Mouse (Mus musculus) small intestine, adult 2 months (tissue): ENCODE measurements around the gene Cmbl. TPM values are rescaled to one million over a fixed set of nuclear protein-coding genes. Genes with fewer than 3 reads are reported as not detected.

Experiments
- H3K27ac ChIP-seq: fragments of 200-500 bp; 2 replicates; pipeline ENCODE4 v1.5.1; 2012; ENCODE audit warnings: low read depth, low read length, control low read depth, inconsistent platforms; ENCODE audit not compliant: insufficient read depth
- H3K27me3 ChIP-seq: fragments of 200-500 bp; 2 replicates; pipeline ENCODE4 v1.6.1; 2012; ENCODE audit warnings: mild to moderate bottlenecking, moderate library complexity, low read length, inconsistent platforms; ENCODE audit not compliant: control insufficient read depth, insufficient read depth
- H3K36me3 ChIP-seq: fragments of 200-500 bp; 2 replicates; pipeline ENCODE4 v1.6.1; 2012; ENCODE audit warnings: mild to moderate bottlenecking, low read length, control low read depth, inconsistent platforms; ENCODE audit not compliant: control insufficient read depth, insufficient read depth
- H3K4me1 ChIP-seq: fragments of 200-500 bp; 2 replicates; pipeline ENCODE4 v1.6.1; 2012; ENCODE audit warnings: low read length, inconsistent platforms, mixed read lengths; ENCODE audit not compliant: control insufficient read depth, insufficient read depth, insufficient read length
- H3K4me3 ChIP-seq: fragments of 200-500 bp; 2 replicates; pipeline ENCODE4 v1.5.1; 2012; ENCODE audit warnings: low read depth, mild to moderate bottlenecking, control low read depth, inconsistent platforms, low read length, moderate library complexity
- CTCF ChIP-seq: fragments of 200-500 bp; IDR thresholded peaks from 2 replicates; pipeline ENCODE4 v1.5.1; 2012; ENCODE audit warnings: low read depth, mild to moderate bottlenecking, control low read depth, inconsistent platforms, low read length, moderate library complexity, mixed read lengths; ENCODE audit not compliant: insufficient replicate concordance, insufficient read length; ENCODE audit errors: extremely low read depth
- POLR2A ChIP-seq: fragments of 200-500 bp; IDR thresholded peaks from 2 replicates; pipeline ENCODE4 v1.6.1; 2012; ENCODE audit warnings: low read depth, mild to moderate bottlenecking, control low read depth, inconsistent platforms, low read length, moderate library complexity
- WGBS: fragments of 180-500 bp; shearing (Covaris S2); methylation state at CpG from one replicate; pipeline ENCODE4 v1.1.7; 2018; 5-methylcytosine and 5-hydroxymethylcytosine counted together
- polyA plus RNA-seq: library from polyadenylated mRNA; depleted of rRNA; stranded (reverse); fragments of >200 nt; gene quantifications from 2 replicates; pipeline ENCODE4 v1.2.3, GENCODE M21; 2012

Gene Cmbl
- polyA plus RNA-seq, 1 experiment, result 140 TPM

DNA sequence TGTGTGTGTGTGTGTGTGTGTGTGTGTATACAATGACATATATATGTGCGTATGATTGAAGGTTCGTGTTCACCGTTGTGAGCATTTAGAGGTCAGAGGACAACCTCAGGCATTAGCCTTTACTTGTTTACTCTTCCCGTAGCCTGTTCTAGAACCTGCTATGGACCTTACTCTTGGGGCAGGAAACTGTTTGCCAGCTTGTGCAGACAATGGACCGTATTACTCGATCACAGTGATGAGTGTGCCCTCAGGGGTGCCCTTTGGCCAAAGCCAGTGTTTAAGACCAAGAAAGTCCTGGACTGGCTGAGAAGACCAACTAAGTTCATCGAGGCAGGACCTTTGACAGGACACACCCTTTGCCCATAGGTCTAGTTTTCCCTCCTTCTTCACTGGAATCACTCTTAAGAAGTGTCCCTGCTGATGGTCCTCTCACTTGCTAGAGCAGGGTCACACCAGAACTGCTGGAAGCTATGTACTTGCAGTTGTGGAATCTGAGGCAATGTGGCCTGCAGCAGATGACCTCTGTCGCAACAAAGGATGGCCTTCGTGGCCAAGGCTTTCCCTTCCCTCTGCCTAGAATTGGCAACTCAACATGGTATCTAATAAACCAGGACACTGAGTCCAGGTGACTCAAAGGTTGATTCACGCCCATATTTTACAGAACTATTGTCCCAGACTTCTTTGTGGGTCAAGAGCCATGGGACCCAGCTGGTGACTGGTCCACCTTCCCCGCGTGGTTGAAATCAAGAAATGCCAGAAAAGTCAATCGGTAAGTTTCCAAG is 18.3 kb downstream of the Cmbl start:
- Histone ChIP-seq H3K27ac (peak overlapping the region; percentile 90), H3K36me3 (peaks cover 7% of the 10 kb centered on the region), H3K27me3 (no peaks in the 10 kb centered on the region), H3K4me3 (no peak overlapping the region), H3K4me1 (peaks cover 26% of the 10 kb centered on the region)
- no peak for TF ChIP-seq CTCF
- TF ChIP-seq POLR2A, result no peak
- WGBS, result 62% methylated on average over 13 of the region's 13 CpGs

DNA sequence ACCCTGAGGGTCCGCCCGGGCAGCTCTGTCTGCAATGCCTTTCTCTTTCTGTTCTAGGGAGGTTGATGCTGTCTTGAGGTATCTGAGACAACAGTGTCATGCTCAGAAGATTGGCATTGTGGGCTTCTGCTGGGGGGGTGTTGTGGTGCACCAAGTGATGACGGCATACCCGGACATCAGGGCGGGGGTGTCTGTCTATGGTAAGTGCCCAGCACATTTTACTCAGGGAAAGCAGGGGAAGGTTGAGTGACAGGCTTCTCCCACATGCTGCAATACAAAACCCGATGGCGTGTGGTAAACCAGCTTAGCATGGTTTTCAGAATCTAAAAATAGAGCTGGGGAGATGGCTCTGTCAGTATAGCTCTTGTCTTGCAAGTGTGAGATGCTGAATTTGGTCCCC is 20.0 kb downstream of the Cmbl start:
- Histone ChIP-seq H3K4me3 (no peak overlapping the region), H3K27ac (peak overlapping the region; percentile 42; the same call in 1 of the 2 replicates), H3K4me1 (peaks cover 26% of the 10 kb centered on the region), H3K36me3 (peaks cover 20% of the 10 kb centered on the region), H3K27me3 (no peaks in the 10 kb centered on the region)
- WGBS, result 79% methylated on average over 7 of the region's 7 CpGs
- TF ChIP-seq POLR2A (no peak), CTCF (no peak)

DNA sequence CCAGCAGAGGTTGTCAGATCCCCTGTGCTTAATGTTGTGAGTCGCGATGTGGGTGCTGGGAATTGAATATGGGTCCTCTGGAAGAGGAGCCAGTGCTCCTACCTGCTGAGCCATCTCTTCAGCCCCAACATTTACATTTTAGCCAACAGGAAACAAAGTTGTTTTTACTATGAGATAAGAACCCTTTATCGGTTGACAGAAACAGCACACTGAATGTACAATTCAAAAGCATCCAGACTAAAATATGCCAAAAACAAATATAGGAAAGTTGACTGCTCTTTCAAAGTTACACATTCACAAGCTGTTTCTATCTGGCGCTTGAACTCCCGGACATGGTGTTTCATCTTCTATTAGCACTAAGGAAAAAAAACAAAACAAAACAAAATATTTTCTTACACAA is 20.9 kb downstream of the Cmbl start:
- WGBS, result 64% methylated on average over 5 of the region's 5 CpGs
- H3K4me3 ChIP-seq, result no peak overlapping the region
- no peak for TF ChIP-seq CTCF
- H3K27me3 ChIP-seq, result no peaks in the 10 kb centered on the region
- peaks cover 28% of the 10 kb centered on the region for H3K36me3 ChIP-seq
- no peak overlapping the region for H3K27ac ChIP-seq
- peaks cover 26% of the 10 kb centered on the region for H3K4me1 ChIP-seq

DNA sequence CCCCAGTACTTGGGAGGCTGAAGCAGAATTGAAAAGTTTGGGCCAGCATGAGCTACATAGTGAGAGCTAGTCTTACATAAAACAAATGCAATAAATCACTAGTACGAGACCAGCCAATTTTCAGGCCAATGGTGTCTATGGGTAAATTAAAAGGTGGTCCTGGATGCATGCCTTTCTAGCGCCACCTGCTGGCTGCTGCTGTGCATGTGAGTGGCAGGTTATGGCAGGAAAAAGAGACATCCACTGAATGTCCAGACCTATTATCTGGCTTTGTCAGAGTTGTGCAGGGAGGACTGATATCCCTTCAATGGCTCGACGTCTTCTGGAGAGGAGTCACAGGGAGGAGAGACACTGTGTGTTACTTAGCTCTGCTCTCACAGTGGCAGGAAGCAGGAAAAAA is 21.3 kb downstream of the Cmbl start:
- 3% methylated on average over 4 of the region's 4 CpGs for WGBS
- H3K27me3 ChIP-seq, result no peaks in the 10 kb centered on the region
- peaks cover 26% of the 10 kb centered on the region for H3K4me1 ChIP-seq
- TF ChIP-seq POLR2A (no peak), CTCF (peak; percentile 89; the same call in 1 of the 2 replicates)
- peaks cover 28% of the 10 kb centered on the region for H3K36me3 ChIP-seq
- H3K4me3 ChIP-seq, result no peak overlapping the region
- no peak overlapping the region for H3K27ac ChIP-seq

DNA sequence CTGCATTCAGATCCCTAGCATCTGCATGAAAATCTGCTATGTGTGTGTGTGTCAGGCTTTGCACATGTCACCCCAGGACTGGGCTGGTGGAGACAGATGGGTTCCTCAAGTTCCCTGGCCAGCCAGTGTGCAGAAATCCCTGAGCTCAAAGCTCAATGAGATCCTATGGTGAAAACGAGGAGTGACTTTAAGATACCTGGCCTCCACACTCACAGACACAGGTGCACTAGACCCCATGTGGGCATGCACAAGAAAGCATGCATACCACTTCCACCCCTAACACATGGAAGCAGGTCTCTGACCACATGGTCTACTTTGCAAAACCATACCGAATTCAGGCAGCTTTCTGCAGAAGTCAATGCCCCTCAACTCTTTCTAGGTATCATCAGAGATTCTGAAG is 22.6 kb downstream of the Cmbl start:
- H3K4me1 ChIP-seq, result peaks cover 16% of the 10 kb centered on the region; the same call in 1 of the 2 replicates
- no peaks in the 10 kb centered on the region for H3K27me3 ChIP-seq
- no peak for TF ChIP-seq CTCF
- TF ChIP-seq POLR2A, result no peak
- H3K4me3 ChIP-seq, result no peak overlapping the region
- peaks cover 37% of the 10 kb centered on the region for H3K36me3 ChIP-seq
- H3K27ac ChIP-seq, result no peak overlapping the region
- 54% methylated on average over 2 of the region's 2 CpGs for WGBS

DNA sequence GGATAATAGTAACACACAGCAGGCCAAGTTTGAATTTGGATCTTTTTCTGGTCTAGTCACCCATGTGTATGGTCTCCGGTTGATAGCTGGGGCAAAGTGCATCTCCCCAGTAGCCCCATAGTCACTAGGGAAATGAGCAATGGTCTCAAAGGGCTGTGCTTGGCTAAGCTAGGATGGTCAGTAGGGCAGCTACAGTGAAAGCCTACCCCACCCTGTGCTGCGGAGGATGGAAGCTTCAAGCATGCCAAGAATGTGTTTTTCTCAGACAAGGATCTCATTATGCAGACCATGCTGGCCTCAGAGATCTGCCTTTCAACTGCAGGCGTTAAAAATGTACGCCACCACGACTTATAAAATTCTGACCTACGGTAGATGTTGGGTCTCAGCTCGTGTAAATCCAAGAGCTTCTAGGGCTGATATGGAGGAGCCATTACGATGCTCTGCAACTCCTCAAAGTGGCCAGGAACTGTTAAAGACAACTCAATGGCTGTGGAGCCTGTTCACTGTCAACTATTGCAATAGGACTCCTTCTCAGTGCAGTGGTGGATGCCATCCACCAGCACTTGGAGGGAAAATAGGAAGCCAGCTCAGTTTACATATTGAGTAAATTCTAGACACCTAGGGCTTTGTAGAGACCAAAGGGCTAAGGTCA is 23.9 kb downstream of the Cmbl start:
- no peak overlapping the region for H3K4me3 ChIP-seq
- WGBS, result 62% methylated on average over 8 of the region's 8 CpGs
- TF ChIP-seq CTCF (no peak), POLR2A (no peak)
- peaks cover 49% of the 10 kb centered on the region for H3K36me3 ChIP-seq
- no peak overlapping the region for H3K27ac ChIP-seq
- H3K27me3 ChIP-seq, result no peaks in the 10 kb centered on the region
- H3K4me1 ChIP-seq, result peaks cover 10% of the 10 kb centered on the region; the same call in 1 of the 2 replicates

DNA sequence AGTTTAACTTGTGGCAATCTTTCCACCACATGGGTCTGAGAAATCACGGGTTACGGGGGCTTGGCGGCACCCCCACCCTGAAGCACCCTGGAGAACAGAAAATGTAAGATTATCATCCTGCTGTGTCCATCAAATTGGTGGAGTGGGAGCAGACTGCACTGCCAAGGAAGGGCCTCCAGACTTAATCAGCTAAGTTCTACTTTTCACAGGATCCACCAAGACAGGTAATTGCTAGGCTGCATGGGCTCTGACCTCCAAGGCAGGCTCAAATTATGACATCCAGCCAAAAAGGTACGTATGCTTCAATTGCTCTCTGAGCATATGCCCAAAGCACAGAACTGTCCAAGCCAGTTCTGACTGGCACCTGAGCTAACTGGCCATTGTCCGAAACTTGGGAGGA is 25.0 kb downstream of the Cmbl start:
- TF ChIP-seq POLR2A (no peak), CTCF (no peak)
- Histone ChIP-seq H3K4me3 (no peak overlapping the region), H3K4me1 (peaks cover 3% of the 10 kb centered on the region; the same call in 1 of the 2 replicates), H3K36me3 (peaks cover 58% of the 10 kb centered on the region), H3K27ac (no peak overlapping the region), H3K27me3 (no peaks in the 10 kb centered on the region)
- 89% methylated on average over 5 of the region's 5 CpGs for WGBS
